Mouse (Mus musculus): ENCODE data around the gene Oip5. TPM values are rescaled to one million over a fixed set of nuclear protein-coding genes. Genes with fewer than 3 reads are reported as not detected.
"Not testable (repeated sequence)": the region's sequence is repeated elsewhere in the genome, so short reads cannot be mapped to it uniquely, and the experiment has no call there.

Gene Oip5
- polyA plus RNA-seq, 1 experiment: 3.7 TPM

DNA sequence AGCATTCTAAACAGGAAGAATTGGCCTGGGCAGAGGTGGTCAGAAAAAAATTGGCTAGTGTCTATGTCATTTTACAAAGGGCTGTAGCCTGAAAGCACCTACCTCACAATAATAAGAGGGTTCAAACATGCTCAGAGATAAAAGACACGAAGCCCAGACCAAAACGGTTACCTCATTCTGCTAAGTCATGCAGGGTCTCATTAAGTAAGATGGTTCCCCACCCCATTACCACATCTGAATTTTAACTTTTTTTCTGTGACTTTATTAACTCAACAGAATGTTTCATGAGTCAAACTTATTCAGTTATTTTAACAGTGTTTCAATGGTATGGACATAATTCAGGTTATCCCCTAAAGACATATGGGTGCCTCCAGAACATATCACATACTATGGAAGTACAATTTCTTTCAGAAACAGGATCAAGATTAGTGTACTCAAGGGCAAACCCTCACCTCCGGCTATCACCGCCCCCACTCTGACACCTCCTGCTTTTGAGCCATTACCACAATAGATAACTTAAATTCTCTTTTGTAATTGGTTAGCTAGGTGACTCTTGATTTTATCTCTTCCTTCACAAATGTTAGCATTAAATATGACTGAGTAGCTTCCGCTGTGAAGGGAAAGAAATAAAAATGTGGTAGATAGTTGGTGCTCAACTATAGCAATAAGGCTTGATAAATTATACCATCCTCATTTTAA lies 23.1 kb upstream of the Oip5 start:
- Histone ChIP-seq H3ac (ENCODE audit: control insufficient read depth, insufficient read length) (no peak overlapping the region), H3K27me3 (ENCODE audit: control insufficient read depth, insufficient read depth, insufficient read length) (no peaks in the 10 kb centered on the region), H3K4me3 (no peak overlapping the region), H3K36me3 (ENCODE audit: control insufficient read depth, insufficient read depth) (peaks cover 39% of the 10 kb centered on the region), H3K79me2 (ENCODE audit: control insufficient read depth, insufficient read depth) (no peaks in the 10 kb centered on the region), H3K4me2 (ENCODE audit: low read depth) (no peak overlapping the region)
- TF ChIP-seq E2F4 (IDR thresholded peaks at IDR 0.05; ENCODE audit: insufficient read depth) (no peak), REST (IDR thresholded peaks at IDR 0.05; ENCODE audit: insufficient read depth, insufficient read length) (no peak), TCF12 (IDR thresholded peaks at IDR 0.05; ENCODE audit: insufficient read depth, poor library complexity, severe bottlenecking) (no peak), TCF3 (IDR thresholded peaks at IDR 0.05; ENCODE audit: insufficient read length, low read depth) (no peak), SRF (IDR thresholded peaks at IDR 0.05; ENCODE audit: control insufficient read depth, insufficient read length, low read depth) (no peak), MYOD1 (IDR thresholded peaks at IDR 0.05; ENCODE audit: control insufficient read depth in 1 of 3, insufficient read length in 2 of 3, low read depth in 2 of 3) (no peak), USF1 (IDR thresholded peaks at IDR 0.05; ENCODE audit: low read depth) (no peak), MAX (IDR thresholded peaks at IDR 0.05; ENCODE audit: low read depth) (no peak), CEBPB (IDR thresholded peaks at IDR 0.05; ENCODE audit: insufficient read depth, poor library complexity, severe bottlenecking) (no peak), MYOG (IDR thresholded peaks at IDR 0.05; ENCODE audit: control insufficient read depth in 1 of 3, insufficient read depth in 1 of 3, insufficient read length in 2 of 3, low read depth in 2 of 3) (no peak)

DNA sequence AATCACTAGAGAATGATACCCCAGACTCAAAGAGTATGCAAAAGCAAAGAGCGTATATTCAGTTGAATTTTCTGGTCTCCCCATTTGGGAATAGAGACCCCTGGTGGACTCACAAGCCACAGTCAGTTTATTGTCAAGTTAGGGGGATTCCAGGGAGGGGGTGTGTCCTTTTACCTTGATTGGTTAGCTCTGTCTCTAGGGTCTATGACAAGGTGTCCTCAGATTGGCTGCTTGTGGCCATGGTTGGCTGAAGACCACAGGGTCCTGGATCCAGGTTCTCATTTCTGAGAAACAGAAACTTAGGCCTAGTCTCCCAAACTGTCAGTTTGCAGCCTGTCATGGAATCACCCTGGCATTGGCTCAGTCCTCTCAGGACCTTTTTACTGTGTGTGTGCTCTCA lies 18.5 kb upstream of the Oip5 start:
- H3K79me2 ChIP-seq (ENCODE audit: control insufficient read depth, insufficient read depth): no peaks in the 10 kb centered on the region
- H3K27me3 ChIP-seq (ENCODE audit: control insufficient read depth, insufficient read depth, insufficient read length): no peaks in the 10 kb centered on the region
- no peak overlapping the region for H3K4me2 ChIP-seq (ENCODE audit: low read depth)
- H3K36me3 ChIP-seq (ENCODE audit: control insufficient read depth, insufficient read depth): peaks cover 30% of the 10 kb centered on the region
- no peak overlapping the region for H3ac ChIP-seq (ENCODE audit: control insufficient read depth, insufficient read length)
- TF ChIP-seq USF1 (IDR thresholded peaks at IDR 0.05; ENCODE audit: low read depth) (no peak), TCF12 (IDR thresholded peaks at IDR 0.05; ENCODE audit: insufficient read depth, poor library complexity, severe bottlenecking) (no peak)
- no peak overlapping the region for H3K4me3 ChIP-seq

DNA sequence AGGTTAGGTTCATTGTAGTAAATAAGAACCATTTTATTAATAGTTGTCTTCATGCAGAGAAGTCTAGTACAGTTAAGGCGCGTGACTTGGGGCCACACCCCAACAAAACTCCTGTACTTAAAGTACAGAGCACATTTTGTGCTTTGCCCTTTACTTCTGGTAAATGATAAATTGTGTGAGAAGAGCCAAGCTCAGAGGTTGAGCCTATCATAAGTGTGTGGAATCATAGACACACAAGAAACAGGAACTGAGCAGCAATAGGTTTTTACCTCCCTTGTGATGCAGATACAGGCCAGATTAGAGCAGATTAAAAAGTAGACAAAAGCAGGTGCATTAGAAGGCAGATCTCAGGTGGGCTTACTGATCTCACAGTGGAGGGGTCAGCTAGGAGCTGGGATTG lies 3.0 kb upstream of the Oip5 start:
- H3K79me2 ChIP-seq (ENCODE audit: control insufficient read depth, insufficient read depth): peaks cover 31% of the 10 kb centered on the region
- TF ChIP-seq REST (IDR thresholded peaks at IDR 0.05; ENCODE audit: insufficient read depth, insufficient read length) (no peak), TCF12 (IDR thresholded peaks at IDR 0.05; ENCODE audit: insufficient read depth, poor library complexity, severe bottlenecking) (no peak), MYOG (IDR thresholded peaks at IDR 0.05; ENCODE audit: control insufficient read depth in 1 of 3, insufficient read depth in 1 of 3, insufficient read length in 2 of 3, low read depth in 2 of 3) (no peak)
- H3K4me2 ChIP-seq (ENCODE audit: low read depth): peak overlapping the region; percentile 5
- no peaks in the 10 kb centered on the region for H3K27me3 ChIP-seq (ENCODE audit: control insufficient read depth, insufficient read depth, insufficient read length)
- peak overlapping the region; percentile 89 for H3K4me3 ChIP-seq
- H3ac ChIP-seq (ENCODE audit: control insufficient read depth, insufficient read length): no peak overlapping the region
- no peaks in the 10 kb centered on the region for H3K36me3 ChIP-seq (ENCODE audit: control insufficient read depth, insufficient read depth)

DNA sequence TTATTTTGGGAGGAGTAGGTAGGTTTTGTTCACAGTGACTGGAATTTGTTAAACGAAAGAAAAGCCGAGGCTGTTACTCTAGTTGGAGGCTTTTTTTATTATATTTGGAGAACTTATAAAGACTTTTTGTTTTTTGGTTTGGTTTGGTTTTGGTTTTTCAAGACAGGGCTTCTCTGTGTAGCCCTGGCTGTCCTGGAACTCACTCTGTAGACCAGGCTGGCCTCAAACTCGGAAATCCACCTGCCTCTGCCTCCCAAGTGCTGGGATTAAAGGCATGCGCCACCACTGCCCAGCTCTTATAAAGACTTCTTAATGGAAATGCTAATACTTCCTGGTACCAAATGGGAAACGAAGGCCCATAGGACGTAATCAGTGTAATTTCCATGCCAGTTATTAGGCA lies 733 bp upstream of the Oip5 start:
- Histone ChIP-seq H3K79me2 (ENCODE audit: control insufficient read depth, insufficient read depth) (peaks cover 31% of the 10 kb centered on the region), H3K4me3 (peak overlapping the region; percentile 89), H3K4me2 (ENCODE audit: low read depth) (peak overlapping the region; percentile 71)
- H3ac ChIP-seq (ENCODE audit: control insufficient read depth, insufficient read length); H3K27me3 ChIP-seq (ENCODE audit: control insufficient read depth, insufficient read depth, insufficient read length); H3K36me3 ChIP-seq (ENCODE audit: control insufficient read depth, insufficient read depth): not testable (repeated sequence)

DNA sequence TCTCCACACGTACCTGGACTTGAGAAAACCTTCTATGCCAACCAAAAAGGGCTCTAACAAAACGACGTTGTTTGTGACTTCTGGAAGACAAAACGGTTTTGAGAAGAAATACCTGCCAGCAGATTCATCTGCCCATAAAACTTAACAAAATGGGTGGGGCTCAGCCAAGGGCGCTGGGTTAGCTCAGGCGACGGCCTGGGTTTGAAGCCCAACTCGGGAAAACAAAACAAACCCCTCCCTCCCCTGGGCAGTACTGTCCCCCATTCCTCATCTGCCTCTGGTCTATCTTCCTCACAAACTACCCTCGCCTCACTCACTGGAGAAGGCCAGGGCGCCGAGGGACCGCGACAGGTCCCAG lies 449 bp downstream of the Oip5 start:
- H3ac ChIP-seq (ENCODE audit: control insufficient read depth, insufficient read length): peak overlapping the region; percentile 29
- peak overlapping the region; percentile 66 for H3K4me2 ChIP-seq (ENCODE audit: low read depth)
- TF ChIP-seq SRF (IDR thresholded peaks at IDR 0.05; ENCODE audit: control insufficient read depth, insufficient read length, low read depth) (no peak), POLR2AphosphoS2 (IDR thresholded peaks at IDR 0.05; ENCODE audit: insufficient read length, low read depth) (no peak)
- peak overlapping the region; percentile 89 for H3K4me3 ChIP-seq
- H3K36me3 ChIP-seq (ENCODE audit: control insufficient read depth, insufficient read depth): no peaks in the 10 kb centered on the region
- H3K79me2 ChIP-seq (ENCODE audit: control insufficient read depth, insufficient read depth): peaks cover 31% of the 10 kb centered on the region
- H3K27me3 ChIP-seq (ENCODE audit: control insufficient read depth, insufficient read depth, insufficient read length): no peaks in the 10 kb centered on the region

DNA sequence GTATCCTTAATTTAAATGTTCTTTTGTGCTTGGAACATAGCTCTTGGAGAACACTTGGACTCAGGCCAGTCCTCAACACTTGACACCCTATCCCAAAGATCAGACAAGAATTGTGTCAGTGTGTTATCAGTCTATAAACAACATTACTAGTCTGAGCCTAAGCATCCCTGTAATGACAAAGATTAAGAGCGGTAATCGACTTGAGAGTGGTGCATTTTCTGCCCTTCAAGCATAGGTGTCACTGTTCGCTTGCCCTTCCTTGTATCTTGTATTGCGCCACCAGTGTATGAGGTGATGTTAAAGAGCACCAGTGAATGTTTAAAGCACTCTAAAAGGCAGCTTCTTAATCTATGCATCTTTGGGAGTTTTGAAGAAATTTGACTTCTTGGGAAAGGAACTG lies 11.2 kb downstream of the Oip5 start:
- Histone ChIP-seq H3K79me2 (ENCODE audit: control insufficient read depth, insufficient read depth) (no peaks in the 10 kb centered on the region), H3K4me3 (no peak overlapping the region), H3K4me2 (ENCODE audit: low read depth) (no peak overlapping the region), H3K27me3 (ENCODE audit: control insufficient read depth, insufficient read depth, insufficient read length) (no peaks in the 10 kb centered on the region), H3K36me3 (ENCODE audit: control insufficient read depth, insufficient read depth) (peaks cover 40% of the 10 kb centered on the region), H3ac (ENCODE audit: control insufficient read depth, insufficient read length) (no peak overlapping the region)
- TF ChIP-seq MYOG (IDR thresholded peaks at IDR 0.05; ENCODE audit: control insufficient read depth in 1 of 3, insufficient read depth in 1 of 3, insufficient read length in 2 of 3, low read depth in 2 of 3) (no peak), MYOD1 (IDR thresholded peaks at IDR 0.05; ENCODE audit: control insufficient read depth in 1 of 3, insufficient read length in 2 of 3, low read depth in 2 of 3) (no peak), POLR2A (IDR thresholded peaks at IDR 0.05; ENCODE audit: insufficient read length, low read depth) (no peak), TCF3 (IDR thresholded peaks at IDR 0.05; ENCODE audit: insufficient read length, low read depth) (no peak), TCF12 (IDR thresholded peaks at IDR 0.05; ENCODE audit: insufficient read depth, poor library complexity, severe bottlenecking) (no peak), MAX (IDR thresholded peaks at IDR 0.05; ENCODE audit: low read depth) (no peak), CEBPB (IDR thresholded peaks at IDR 0.05; ENCODE audit: insufficient read depth, poor library complexity, severe bottlenecking) (no peak), SRF (IDR thresholded peaks at IDR 0.05; ENCODE audit: control insufficient read depth, insufficient read length, low read depth) (no peak), REST (IDR thresholded peaks at IDR 0.05; ENCODE audit: insufficient read depth, insufficient read length) (no peak), E2F4 (IDR thresholded peaks at IDR 0.05; ENCODE audit: insufficient read depth) (no peak)

Measured in myocyte (in vitro differentiated cells).